Mouse (Mus musculus) midbrain, embryonic 13.5 days (tissue): Measurements from ENCODE around the gene Gm10722. TPM values are rescaled to one million over a fixed set of nuclear protein-coding genes. Genes with fewer than 3 reads are reported as not detected.
"Not testable (repeated sequence)": the region's sequence is repeated elsewhere in the genome, so short reads cannot be mapped to it uniquely, and the experiment has no call there.

ENCODE experiments used
- ATAC-seq: fragments of 200-750 bp; cut with Nextera tagmentation; 2 replicates; pipeline ENCODE4 v1.8.0; 2017; ENCODE audit warnings: mild to moderate bottlenecking, moderate TSS enrichment, moderate library complexity
- H3K27ac ChIP-seq: fragments of 300-500 bp; sonication (generic); 2 replicates; pipeline ENCODE4 v1.5.1; 2015; ENCODE audit warnings: inconsistent platforms, mild to moderate bottlenecking, moderate library complexity
- H3K27me3 ChIP-seq: fragments of 300-500 bp; sonication (generic); 2 replicates; pipeline ENCODE4 v1.6.1; 2015; ENCODE audit warnings: mild to moderate bottlenecking, inconsistent platforms
- H3K36me3 ChIP-seq: fragments of 300-500 bp; sonication (generic); 2 replicates; pipeline ENCODE4 v1.6.1; 2015; ENCODE audit warnings: mild to moderate bottlenecking, inconsistent platforms
- H3K4me1 ChIP-seq: fragments of 300-500 bp; sonication (generic); replicated peaks from 2 replicates; pipeline ENCODE4 v1.6.1; 2015; ENCODE audit warnings: inconsistent platforms
- H3K4me2 ChIP-seq: fragments of 300-500 bp; sonication (generic); replicated peaks from 2 replicates; pipeline ENCODE4 v1.6.1; 2015; ENCODE audit warnings: moderate library complexity, mild to moderate bottlenecking, inconsistent platforms
- H3K4me3 ChIP-seq: fragments of 300-500 bp; sonication (generic); replicated peaks from 2 replicates; pipeline ENCODE4 v1.5.1; 2015; ENCODE audit warnings: mild to moderate bottlenecking, inconsistent platforms
- H3K9ac ChIP-seq: fragments of 300-500 bp; sonication (generic); replicated peaks from 2 replicates; pipeline ENCODE4 v1.6.1; 2015; ENCODE audit warnings: mild to moderate bottlenecking, inconsistent platforms
- H3K9me3 ChIP-seq: fragments of 300-500 bp; sonication (generic); 2 replicates; pipeline ENCODE4 v1.6.1; 2016; ENCODE audit warnings: mild to moderate bottlenecking, inconsistent platforms
- whole genome bisulfite sequencing: fragments of 180-500 bp; shearing (Covaris S2); methylation state at CpG from one replicate; pipeline ENCODE4 v1.1.7; 2015; 5-methylcytosine and 5-hydroxymethylcytosine counted together
- polyA plus RNA-seq: library from polyadenylated mRNA; unstranded; fragments of >200 nt; fragmentation: Nextera tagmentation; extraction: Ambion mirVana; gene quantifications from 2 replicates; pipeline ENCODE4 v1.2.1, GENCODE M21; 2015

Gm10722 gene
- not detected in 2 replicates for polyA plus RNA-seq

DNA sequence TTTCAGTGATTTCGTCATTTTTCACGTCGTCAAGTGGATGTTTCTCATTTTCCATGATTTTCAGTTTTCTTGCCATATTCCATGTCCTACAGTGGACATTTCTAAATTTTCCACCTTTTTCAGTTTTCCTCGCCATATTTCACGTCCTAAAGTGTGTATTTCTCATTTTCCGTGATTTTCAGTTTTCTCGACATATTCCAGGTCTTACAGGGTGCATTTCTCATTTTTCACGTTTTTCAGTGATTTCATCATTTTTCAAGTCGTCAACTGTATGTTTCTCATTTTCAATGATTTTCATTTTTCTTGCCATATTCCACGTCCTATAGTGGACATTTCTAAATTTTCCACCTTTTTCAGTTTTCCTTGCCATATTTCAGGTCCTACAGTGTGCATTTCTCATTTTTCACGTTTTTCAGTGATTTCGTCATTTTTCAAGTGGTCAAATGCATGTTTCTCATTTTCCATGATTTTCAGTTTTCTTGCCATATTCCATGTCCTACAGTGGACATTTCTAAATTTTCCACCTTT is at the start of gene Gm10722:
TSS of gene Gm10722 (plus strand) at position 478 of the 528 bp plus-strand sequence.
- ATAC-seq, H3K4me3 ChIP-seq: not testable (repeated sequence)
- 75% methylated on average over 12 of the region's 12 CpGs for WGBS

DNA sequence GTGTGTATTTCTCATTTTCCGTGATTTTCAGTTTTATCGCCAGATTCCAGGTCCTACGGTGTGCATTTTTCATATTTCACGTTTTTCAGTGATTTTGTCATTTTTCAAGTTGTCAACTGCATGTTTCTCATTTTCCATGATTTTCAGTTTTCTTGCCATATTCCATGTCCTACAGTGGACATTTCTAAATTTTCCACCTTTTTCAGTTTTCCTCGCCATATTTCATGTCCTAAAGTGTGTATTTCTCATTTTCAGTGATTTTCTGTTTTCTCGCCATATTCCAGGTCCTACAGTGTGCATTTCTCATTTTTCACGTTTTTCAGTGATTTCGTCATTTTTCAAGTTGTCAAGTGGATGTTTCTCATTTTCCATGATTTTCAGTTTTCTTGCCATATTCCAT is 284 bp downstream of the Gm10722 start:
- 65% methylated on average over 8 of the region's 8 CpGs for WGBS
- not testable (repeated sequence) for H3K27me3 ChIP-seq, H3K4me3 ChIP-seq, H3K36me3 ChIP-seq, H3K27ac ChIP-seq, H3K4me1 ChIP-seq, H3K4me2 ChIP-seq, H3K9me3 ChIP-seq, H3K9ac ChIP-seq, ATAC-seq

More for the DNA sequence above, at the start of gene Gm10722:
- H3K9ac ChIP-seq, H3K4me1 ChIP-seq, H3K4me2 ChIP-seq, H3K27ac ChIP-seq, H3K27me3 ChIP-seq, H3K9me3 ChIP-seq, H3K36me3 ChIP-seq: not testable (repeated sequence)

DNA sequence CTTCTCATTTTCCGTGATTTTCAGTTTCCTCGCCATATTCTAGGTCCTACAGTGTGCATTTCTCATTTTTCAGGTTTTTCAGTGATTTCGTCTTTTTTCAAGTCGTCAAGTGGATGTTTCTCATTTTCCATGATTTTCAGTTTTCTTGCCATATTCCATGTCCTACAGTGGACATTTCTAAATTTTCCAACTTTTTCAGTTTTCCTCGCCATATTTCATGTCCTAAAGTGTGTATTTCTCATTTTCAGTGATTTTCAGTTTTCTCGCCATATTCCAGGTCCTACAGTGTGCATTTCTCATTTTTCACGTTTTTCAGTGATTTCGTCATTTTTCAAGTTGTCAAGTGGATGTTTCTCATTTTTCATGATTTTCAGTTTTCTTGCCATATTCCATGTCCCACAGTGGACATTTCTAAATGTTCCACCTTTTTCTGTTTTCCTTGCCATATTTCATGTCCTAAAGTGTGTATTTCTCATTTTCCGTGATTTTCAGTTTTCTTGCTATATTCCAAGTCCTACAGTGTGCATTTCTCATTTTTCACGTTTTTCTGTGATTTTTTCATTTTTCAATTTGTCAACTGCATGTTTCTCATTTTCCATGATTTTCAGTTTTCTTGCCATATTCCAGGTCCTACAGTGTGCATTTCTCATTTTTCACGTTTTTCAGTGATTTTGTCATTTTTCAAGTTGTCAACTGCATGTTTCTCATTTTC is 1.4 kb downstream of the Gm10722 start:
- H3K9ac ChIP-seq, H3K36me3 ChIP-seq, H3K27ac ChIP-seq, H3K27me3 ChIP-seq, H3K4me1 ChIP-seq, H3K4me3 ChIP-seq, H3K9me3 ChIP-seq, H3K4me2 ChIP-seq: not testable (repeated sequence)
- 70% methylated on average over 9 of the region's 11 CpGs for WGBS
- peak; percentile 90 for ATAC-seq

DNA sequence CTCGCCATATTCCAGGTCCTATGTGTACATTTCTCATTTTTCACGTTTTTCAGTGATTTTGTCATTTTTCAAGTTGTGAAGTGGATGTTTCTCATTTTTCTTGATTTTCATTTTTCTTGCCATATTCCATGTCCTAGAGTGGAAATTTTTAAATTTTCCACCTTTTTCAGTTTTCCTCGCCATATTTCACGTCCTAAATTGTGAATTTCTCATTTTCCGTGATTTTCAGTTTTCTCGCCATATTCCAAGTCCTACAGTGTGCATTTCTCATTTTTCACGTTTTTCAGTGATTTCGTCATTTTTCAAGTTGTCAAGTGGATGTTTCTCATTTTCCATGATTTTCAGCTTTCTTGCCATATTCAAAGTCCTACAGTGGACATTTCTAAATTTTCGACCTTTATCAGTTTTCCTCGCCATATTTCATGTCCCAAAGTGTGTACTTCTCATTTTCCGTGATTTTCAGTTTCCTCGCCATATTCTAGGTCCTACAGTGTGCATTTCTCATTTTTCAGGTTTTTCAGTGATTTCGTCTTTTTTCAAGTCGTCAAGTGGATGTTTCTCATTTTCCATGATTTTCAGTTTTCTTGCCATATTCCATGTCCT is 2.2 kb downstream of the Gm10722 start, which contains the start of gene Gm11168:
TSS of gene Gm11168 (plus strand) at position 553 of the 603 bp plus-strand sequence.
- not testable (repeated sequence) for H3K9me3 ChIP-seq, H3K4me2 ChIP-seq, H3K36me3 ChIP-seq, H3K27me3 ChIP-seq, H3K4me1 ChIP-seq, ATAC-seq, H3K27ac ChIP-seq, H3K9ac ChIP-seq, H3K4me3 ChIP-seq
- WGBS = 74% methylated on average over 6 of the region's 14 CpGs

DNA sequence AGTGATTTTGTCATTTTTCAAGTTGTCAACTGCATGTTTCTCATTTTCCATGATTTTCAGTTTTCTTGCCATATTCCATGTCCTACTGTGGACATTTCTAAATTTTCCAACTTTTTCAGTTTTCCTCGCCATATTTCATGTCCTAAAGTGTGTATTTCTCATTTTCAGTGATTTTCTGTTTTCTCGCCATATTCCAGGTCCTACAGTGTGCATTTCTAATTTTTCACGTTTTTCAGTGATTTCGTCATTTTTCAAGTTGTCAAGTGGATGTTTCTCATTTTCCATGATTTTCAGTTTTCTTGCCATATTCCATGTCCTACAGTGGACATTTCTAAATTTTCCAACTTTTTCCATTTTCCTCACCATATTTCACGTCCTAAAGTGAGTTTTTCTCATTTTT is 5.5 kb downstream of the Gm10722 start:
- WGBS = 85% methylated on average over 1 of the region's 5 CpGs
- not testable (repeated sequence) for H3K36me3 ChIP-seq, H3K4me3 ChIP-seq, H3K4me2 ChIP-seq, H3K9ac ChIP-seq, H3K4me1 ChIP-seq, H3K27me3 ChIP-seq, H3K9me3 ChIP-seq, ATAC-seq, H3K27ac ChIP-seq

DNA sequence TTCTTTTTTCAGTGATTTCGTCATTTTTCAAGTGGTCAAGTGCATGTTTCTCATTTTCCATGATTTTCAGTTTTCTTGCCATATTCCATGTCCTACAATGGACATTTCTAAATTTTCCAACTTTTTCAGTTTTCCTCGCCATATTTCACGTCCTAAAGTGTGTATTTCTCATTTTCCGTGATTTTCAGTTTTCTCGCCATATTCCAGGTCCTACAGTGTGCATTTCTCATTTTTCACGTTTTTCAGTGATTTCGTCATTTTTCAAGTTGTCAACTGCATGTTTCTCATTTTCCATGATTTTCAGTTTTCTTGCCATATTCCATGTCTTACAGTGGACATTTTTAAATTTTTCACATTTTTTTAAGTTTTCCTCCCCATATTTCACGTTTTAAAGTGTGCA is 5.9 kb downstream of the Gm10722 start:
- H3K27me3 ChIP-seq, H3K4me1 ChIP-seq, H3K4me2 ChIP-seq, H3K27ac ChIP-seq, H3K9ac ChIP-seq, H3K9me3 ChIP-seq, H3K4me3 ChIP-seq, H3K36me3 ChIP-seq: not testable (repeated sequence)
- ATAC-seq = peak; percentile 77
- 74% methylated on average over 8 of the region's 8 CpGs for WGBS

DNA sequence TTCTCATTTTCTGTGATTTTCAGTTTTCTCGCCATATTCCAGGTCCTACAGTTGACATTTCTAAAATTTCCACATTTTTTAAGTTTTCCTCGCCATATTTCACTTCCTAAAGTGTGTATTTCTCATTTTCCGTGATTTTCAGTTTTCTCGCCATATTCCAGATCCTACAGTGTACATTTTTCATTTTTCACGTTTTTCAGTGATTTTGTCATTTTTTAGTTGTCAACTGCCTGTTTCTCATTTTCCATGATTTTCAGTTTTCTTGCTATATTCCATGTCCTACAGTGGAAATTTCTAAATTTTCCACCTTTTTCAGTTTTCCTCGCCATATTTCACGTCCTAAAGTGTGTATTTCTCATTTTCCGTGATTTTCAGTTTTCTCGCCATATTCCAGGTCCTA is 6.5 kb downstream of the Gm10722 start:
- peak; percentile 37 for ATAC-seq
- H3K4me2 ChIP-seq, H3K27me3 ChIP-seq, H3K36me3 ChIP-seq, H3K4me3 ChIP-seq, H3K9ac ChIP-seq, H3K4me1 ChIP-seq, H3K27ac ChIP-seq, H3K9me3 ChIP-seq: not testable (repeated sequence)
- 80% methylated on average over 8 of the region's 9 CpGs for WGBS

DNA sequence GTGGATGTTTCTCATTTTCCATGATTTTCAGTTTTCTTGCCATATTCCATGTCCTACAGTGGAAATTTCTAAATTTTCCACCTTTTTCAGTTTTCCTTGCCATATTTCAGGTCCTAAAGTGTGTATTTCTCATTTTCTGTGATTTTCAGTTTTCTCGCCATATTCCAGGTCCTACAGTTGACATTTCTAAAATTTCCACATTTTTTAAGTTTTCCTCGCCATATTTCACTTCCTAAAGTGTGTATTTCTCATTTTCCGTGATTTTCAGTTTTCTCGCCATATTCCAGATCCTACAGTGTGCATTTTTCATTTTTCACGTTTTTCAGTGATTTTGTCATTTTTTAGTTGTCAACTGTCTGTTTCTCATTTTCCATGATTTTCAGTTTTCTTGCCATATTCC is 8.6 kb downstream of the Gm10722 start:
- H3K4me2 ChIP-seq, H3K4me3 ChIP-seq, H3K27ac ChIP-seq, H3K36me3 ChIP-seq, H3K4me1 ChIP-seq, H3K27me3 ChIP-seq, H3K9ac ChIP-seq, H3K9me3 ChIP-seq: not testable (repeated sequence)
- ATAC-seq = peak; percentile 60
- no CpG with 5 or more reads among the region's 5 CpGs for WGBS

DNA sequence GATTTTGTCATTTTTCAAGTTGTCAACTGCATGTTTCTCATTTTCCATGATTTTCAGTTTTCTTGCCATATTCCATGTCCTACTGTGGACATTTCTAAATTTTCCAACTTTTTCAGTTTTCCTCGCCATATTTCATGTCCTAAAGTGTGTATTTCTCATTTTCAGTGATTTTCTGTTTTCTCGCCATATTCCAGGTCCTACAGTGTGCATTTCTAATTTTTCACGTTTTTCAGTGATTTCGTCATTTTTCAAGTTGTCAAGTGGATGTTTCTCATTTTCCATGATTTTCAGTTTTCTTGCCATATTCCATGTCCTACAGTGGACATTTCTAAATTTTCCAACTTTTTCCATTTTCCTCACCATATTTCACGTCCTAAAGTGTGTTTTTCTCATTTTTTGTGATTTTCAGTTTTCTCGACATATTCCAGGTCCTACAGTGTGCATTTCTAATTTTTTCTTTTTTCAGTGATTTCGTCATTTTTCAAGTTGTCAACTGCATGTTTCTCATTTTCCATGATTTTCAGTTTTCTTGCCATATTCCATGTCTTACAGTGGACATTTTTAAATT is 11.4 kb downstream of the Gm10722 start:
- not testable (repeated sequence) for H3K36me3 ChIP-seq, H3K27ac ChIP-seq, H3K4me1 ChIP-seq, H3K27me3 ChIP-seq, H3K4me3 ChIP-seq, ATAC-seq, H3K9ac ChIP-seq, H3K9me3 ChIP-seq, H3K4me2 ChIP-seq
- 83% methylated on average over 3 of the region's 7 CpGs for WGBS

DNA sequence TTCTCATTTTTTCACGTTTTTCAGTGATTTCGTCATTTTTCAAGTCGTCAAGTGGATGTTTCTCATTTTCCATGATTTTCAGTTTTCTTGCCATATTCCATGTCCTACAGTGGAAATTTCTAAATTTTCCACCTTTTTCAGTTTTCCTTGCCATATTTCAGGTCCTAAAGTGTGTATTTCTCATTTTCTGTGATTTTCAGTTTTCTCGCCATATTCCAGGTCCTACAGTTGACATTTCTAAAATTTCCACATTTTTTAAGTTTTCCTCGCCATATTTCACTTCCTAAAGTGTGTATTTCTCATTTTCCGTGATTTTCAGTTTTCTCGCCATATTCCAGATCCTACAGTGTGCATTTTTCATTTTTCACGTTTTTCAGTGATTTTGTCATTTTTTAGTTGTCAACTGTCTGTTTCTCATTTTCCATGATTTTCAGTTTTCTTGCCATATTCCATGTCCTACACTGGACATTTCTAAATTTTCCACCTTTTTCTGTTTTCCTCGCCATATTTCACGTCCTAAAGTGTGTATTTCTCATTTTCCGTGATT is 12.1 kb downstream of the Gm10722 start, which contains the start of gene Gm10721:
TSS of gene Gm10721 (plus strand) at position 408 of the 547 bp plus-strand sequence.
- not testable (repeated sequence) for H3K9me3 ChIP-seq, H3K4me3 ChIP-seq, H3K27me3 ChIP-seq, H3K36me3 ChIP-seq, H3K27ac ChIP-seq, H3K9ac ChIP-seq, H3K4me2 ChIP-seq, H3K4me1 ChIP-seq
- ATAC-seq = peak; percentile 37; the same call in 1 of the 2 replicates
- no CpG with 5 or more reads among the region's 11 CpGs for WGBS

DNA sequence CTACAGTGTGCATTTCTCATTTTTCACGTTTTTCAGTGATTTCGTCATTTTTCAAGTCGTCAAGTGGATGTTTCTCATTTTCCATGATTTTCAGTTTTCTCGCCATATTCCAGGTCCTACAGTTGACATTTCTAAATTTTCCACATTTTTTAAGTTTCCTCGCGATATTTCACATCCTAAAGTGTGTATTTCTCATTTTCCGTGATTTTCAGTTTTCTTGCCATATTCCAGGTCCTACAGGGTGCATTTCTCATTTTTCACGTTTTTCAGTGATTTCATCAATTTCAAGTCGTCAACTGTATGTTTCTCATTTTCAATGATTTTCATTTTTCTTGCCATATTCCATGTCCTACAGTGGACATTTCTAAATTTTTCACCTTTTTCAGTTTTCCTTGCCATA is 14.6 kb downstream of the Gm10722 start, which contains the start of gene Gm10720:
TSS of gene Gm10720 (plus strand) at position 301 of the 400 bp plus-strand sequence.
- H3K4me3 ChIP-seq, H3K27ac ChIP-seq, H3K9me3 ChIP-seq, H3K36me3 ChIP-seq, H3K4me2 ChIP-seq, H3K9ac ChIP-seq, ATAC-seq, H3K27me3 ChIP-seq, H3K4me1 ChIP-seq: not testable (repeated sequence)
- WGBS = 75% methylated on average over 5 of the region's 9 CpGs

DNA sequence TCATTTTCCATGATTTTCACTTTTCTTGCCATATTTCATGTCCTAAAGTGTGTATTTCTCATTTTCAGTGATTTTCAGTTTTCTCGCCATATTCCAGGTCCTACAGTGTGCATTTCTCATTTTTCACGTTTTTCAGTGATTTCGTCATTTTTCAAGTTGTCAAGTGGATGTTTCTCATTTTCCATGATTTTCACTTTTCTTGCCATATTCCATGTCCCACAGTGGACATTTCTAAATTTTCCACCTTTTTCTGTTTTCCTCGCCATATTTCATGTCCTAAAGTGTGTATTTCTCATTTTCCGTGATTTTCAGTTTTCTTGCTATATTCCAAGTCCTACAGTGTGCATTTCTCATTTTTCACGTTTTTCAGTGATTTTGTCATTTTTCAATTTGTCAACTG is 15.2 kb downstream of the Gm10722 start:
- H3K9ac ChIP-seq, H3K27me3 ChIP-seq, H3K9me3 ChIP-seq, H3K4me2 ChIP-seq, H3K4me3 ChIP-seq, H3K4me1 ChIP-seq, H3K36me3 ChIP-seq, ATAC-seq, H3K27ac ChIP-seq: not testable (repeated sequence)
- 77% methylated on average over 6 of the region's 6 CpGs for WGBS
